Mouse (Mus musculus) layer of hippocampus, postnatal 36 days (tissue): ENCODE results near the gene Olfr91. TPM values are rescaled to one million over a fixed set of nuclear protein-coding genes. Genes with fewer than 3 reads are reported as not detected.
"Not testable (repeated sequence)": the region's sequence is repeated elsewhere in the genome, so short reads cannot be mapped to it uniquely, and the experiment has no call there.

Source experiments
- DNase-seq, 2 experiments: peaks; one replicate each; pipeline ENCODE4 v3.0.0; 2022
- total RNA-seq, 2 experiments: library from RNA; stranded (reverse); gene quantifications; 2 replicates each; pipeline ENCODE4 v1.2.3; 2021

The Olfr91 gene
- not detected for total RNA-seq

GRCm38 (mm10) chr17:37098178-37098577 is at the start of gene Olfr91:
TSS of gene Olfr91 (minus strand) at chr17:37098278.
- DNase-seq, result no peak

DNA sequence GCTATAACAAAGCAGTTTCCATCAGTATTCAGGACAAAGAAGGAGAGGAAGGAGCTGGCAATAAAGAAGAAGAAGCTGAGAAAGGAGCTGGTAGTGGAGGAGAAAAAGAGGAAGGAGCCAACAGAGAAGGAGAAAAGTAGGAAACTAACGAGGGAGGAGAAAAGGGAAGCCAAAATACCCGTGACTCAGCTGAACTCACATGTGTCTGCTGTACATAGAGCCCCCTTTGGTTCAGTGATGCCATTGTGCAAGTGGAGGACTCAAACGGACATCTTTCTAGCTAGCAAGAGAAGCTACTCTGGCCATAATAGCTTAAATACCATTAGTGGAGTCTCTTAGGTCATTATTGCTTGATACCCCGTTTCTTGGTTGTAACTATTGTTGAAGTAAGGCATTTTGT is 33.3 kb upstream of the Olfr91 start:
- not testable (repeated sequence) for DNase-seq

DNA sequence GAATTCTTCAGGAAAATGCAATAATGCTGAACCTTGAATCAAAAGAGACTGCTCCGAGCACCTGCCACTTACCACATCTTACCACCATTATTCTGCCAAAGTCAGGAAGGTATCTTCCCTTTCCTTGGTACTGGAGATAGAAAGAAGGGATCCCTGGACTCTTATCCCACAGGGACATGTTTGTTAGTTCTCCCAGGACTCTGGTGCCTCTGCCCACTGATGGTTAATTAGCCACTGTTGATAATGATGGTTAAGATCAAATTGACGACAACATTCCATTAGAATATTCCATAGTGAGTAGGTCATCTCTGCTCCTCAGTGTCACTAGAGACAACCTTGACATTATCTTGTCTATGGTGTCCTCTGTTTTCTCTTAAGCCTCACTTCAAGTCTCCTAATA is 21.9 kb upstream of the Olfr91 start, which contains the start of gene Olfr92:
Gene Olfr92 (minus strand): TSS at position 101 of the 400 bp plus-strand sequence.
- DNase-seq, result no peak

DNA sequence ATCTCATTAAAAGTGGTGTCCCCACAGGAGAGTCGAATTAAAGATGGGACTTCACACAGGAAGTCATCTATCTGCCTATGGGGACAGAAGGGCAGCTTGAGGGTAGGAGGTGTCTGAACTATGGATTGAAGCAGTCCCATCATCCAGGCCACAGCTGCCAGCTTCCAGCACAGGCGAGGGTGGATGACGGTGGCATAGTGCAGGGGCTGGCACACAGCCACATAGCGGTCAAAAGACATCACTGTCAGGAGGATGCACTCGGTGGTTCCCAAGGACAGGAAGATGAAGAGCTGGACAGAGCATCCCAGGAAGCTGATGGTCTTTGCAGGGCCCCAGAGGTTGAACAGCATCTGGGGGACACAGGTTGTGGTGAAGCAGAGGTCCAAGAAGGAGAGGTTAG is 4.8 kb downstream of the Olfr91 start:
- DNase-seq, result no peak

- DNase-seq, result no peak
Measured at GRCm38 (mm10) chr17:37092198-37092597, 5.9 kb downstream of the Olfr91 start.

DNA sequence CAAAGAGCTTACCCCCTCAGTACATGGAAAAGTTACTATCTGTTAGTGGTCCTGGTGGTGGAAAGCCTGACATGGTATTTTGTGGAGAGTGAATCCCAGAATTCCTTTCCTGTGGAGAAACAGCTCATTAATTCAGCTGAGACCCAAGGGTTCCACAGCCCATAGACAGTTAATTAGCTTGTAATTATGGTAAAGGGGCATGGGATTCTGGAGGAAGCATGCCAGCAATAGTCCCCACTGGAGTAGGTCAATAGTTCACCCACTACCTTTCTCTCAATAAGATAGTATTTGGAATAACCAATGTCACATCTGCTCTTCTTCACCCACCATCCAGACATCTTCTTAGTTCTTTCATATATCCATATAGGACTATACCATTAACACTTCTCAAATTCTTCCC is 9.7 kb downstream of the Olfr91 start, which contains the start of gene Olfr90:
Gene Olfr90 (minus strand): TSS at position 101 of the 400 bp plus-strand sequence.
- DNase-seq, result no peak

GRCm38 (mm10) chr17:37085545-37085944 is 12.5 kb downstream of the Olfr91 start:
- no peak for DNase-seq

GRCm38 (mm10) chr17:37084632-37085031 is 13.4 kb downstream of the Olfr91 start:
- DNase-seq, result no peak

DNA sequence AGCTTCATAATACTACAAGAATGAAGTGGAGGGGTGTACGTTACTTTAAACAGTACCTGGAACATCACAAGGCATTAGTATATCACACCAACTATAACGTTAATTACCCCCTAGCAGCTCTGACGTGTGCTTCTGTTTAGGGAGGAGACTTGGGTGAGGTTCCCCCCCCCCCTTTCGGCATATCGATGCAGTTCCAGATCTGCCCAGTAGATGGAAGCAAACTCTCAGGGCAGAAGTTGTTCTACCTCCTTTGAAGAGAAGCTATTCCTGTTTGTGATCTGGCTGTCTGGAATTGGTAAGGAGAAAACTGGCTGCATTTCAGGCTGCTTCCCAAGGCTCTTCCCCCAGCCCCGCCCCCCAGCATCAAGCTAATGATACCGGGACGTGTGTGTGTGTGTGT is 14.8 kb downstream of the Olfr91 start:
- no peak for DNase-seq

GRCm38 (mm10) chr17:37081659-37082058 is 16.4 kb downstream of the Olfr91 start:
- DNase-seq, result no peak

DNA sequence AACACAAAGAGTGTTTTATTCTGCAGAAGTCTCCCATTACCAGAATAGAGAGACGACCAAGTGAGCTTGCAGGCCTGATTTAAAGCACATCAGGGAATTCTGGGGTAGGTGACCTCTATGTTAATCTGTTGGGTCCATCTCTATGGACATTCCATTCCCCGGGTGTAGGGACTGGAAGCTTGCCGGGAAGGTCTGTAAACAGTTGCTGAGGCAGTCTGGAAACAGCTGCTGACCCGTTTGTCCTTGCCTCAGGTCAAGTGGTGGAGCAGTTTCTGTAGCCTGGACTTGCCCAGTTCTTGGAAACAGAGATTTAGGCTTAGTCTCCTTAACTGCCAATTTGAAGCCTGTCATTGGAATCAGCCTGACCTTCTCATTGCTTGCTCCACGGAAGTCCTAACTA is 18.0 kb downstream of the Olfr91 start:
- no peak for DNase-seq

DNA sequence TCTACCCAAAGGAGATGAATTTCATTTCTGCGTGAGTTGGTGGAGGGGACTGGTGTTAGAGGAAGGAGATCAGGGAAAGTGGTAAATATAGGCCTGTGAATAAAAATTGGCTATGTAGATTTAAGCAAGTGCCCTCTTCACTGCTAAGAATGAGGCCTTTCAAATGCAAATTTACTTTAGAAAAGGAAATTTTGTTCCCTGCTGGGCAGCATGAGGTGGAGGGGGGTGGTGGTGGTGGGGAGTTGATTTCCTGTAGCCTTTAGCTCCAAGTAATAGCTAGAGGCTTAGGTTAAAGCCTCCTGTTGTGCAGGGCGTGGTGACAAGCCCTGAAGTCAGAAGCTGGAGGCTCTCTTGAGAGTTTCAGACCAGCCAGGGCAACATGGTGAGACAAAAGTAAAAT is 19.1 kb downstream of the Olfr91 start:
- DNase-seq, result no peak

GRCm38 (mm10) chr17:37078193-37078592 is 19.9 kb downstream of the Olfr91 start:
- DNase-seq, result no peak

DNA sequence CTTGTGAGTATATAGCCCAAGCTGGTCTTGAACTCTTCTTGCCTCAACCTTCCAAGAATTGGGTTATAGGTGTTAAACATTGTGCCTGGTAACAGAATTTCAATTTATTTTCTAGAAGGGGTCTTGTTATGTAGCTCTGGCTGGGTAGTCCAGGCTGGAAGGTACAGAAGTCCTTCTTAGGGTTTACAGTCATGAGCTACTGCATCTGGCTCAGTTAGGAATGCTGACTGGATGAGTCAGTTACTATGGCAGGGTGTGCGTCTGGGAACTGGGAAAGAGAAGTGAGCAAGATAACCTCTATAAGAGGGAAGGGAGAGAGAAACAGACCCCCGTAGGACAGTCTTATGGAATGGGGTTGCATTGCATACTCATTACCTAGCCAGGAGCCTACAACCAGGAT is 22.3 kb downstream of the Olfr91 start:
- DNase-seq, result no peak

DNA sequence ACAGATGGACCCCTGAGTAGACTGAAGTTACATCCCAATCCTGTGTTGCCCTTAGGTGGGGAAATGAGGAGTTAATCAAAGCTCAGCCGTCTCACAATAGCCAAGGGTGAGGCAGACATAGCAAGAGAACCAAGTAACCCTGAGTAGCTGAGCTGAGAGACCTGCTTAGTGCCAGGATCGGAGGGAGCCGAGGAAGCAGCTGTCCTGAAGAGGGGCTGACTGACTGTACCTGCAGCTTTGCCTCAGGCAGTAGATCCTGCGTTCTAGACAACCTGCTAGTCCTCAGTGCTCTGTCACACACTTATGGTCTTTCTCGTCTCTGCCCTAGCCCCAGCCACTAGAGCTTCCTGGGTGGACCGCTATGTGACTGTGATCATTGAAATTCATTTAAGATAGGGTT is 22.9 kb downstream of the Olfr91 start:
- DNase-seq, result no peak

DNA sequence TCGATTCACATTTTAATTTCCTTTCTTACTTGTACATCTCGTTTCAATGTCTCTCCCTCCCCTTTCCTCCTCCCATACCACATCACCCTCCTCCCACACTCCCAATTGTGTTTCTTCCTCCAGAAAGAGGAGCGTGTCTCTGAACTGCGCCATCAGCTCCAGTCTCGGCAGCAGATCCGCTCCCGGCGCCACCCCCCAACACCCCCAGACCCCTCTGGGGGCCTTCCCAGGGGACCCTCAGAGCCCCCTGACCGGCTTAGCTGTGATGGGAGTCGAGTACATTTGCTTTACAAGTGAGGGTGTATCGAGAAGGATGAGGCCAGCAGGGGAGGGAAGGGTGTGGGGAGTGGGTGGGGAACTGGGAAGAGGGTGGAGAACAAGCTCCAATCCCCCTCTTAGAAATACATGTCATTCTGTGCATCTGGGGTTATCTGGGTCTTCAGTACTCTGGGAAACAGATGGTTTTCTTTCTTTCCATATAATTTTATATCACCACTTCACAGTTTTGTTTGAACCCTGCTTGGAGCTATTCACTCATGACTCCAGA is 25.3 kb downstream of the Olfr91 start:
- DNase-seq, result no peak

GRCm38 (mm10) chr17:37072080-37072729 is 25.9 kb downstream of the Olfr91 start:
- no peak for DNase-seq

GRCm38 (mm10) chr17:37070121-37070520 is 28.0 kb downstream of the Olfr91 start:
- DNase-seq, result no peak

DNA sequence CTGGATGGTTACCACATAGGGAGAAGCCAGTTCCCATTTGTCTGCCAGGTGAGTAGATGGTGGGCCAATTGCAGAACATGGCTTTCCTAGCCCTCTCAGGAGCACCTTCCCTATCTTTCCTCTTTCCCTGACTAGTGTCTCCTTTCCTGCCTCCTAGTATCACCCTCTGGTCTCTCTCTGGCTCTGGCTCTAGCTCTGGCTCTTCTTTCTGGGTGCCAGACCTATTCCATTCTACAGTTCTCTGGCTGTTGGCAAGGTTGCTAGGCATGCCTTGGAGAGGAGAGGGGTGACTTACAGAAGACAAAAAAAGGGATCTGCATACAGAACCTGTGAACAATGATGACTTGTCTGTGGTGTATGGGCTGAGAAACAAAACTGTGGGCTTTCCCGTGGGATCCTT is 30.2 kb downstream of the Olfr91 start:
- no peak for DNase-seq

DNA sequence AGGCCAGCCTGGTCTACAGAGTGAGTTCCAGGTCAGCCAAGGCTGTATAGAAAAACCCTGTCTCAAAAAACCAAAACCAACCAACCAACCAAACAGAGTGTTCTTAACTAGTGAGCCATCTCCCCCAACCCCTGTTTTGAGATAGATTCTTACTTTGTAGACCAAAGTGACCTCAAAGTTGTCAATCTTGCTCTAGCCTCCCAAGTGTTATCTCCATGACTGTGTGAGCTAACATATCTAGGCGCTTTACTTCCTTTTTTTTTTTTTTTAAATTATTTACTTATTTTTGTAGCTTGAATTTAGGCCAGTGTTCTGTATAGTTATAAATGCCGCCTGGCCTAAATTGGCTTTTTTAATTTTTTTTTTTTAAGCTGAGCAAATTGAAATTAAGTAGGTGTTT is 32.1 kb downstream of the Olfr91 start:
- no peak for DNase-seq

GRCm38 (mm10) chr17:37063686-37064495 is 34.2 kb downstream of the Olfr91 start:
- DNase-seq, result no peak

- no peak for DNase-seq
Measured at GRCm38 (mm10) chr17:37063063-37063462, 35.0 kb downstream of the Olfr91 start.

GRCm38 (mm10) chr17:37062101-37062641 is 35.9 kb downstream of the Olfr91 start:
- peak in 1 of 2 experiments; percentile 65 for DNase-seq
